In the genomic region with DNA sequence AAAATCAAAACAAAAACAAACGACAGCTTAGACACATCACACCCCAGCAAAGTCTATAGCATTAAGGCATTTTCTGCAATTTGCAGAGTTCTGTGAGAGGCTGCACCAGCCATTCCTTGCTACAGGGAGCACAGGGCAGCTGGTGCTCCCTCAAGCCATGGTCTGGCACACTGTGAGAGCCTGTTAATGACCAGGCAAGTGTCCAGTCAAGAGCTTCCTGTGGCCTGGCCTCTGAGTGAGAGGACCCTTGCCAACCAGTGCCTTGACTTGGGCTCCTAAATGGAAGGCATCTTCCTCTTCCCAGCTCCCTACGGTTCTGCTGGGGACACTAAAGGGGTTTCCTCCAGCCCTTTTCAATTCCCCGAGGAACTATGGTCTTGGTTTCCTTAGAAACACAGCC, we compare ENCODE assay signal across 23 mouse cellular contexts. TPM values are rescaled to one million over a fixed set of nuclear protein-coding genes. Genes with fewer than 3 reads are reported as not detected.
A peak's percentile ranks its signal among the peaks of the same experiment; 100 is the strongest.
DNase-seq lines count a peak whose midpoint lies in the region; ATAC-seq and TF ChIP-seq lines count a peak whose summit lies in the region.
"Had no signal": no experiment of that assay in that cellular context is flagged by ENCODE, and none has a peak within 500 bp of the region (broad histone marks: within the 10 kb centered on the region; RNA-seq: fewer than 3 reads in every experiment).

No protein-coding gene starts in this region.

- no peak for TF ChIP-seq CTCF in layer of hippocampus, adult 2 months (conservative IDR thresholded peaks at IDR 0.05)

- no peak overlapping the region for H3K9ac ChIP-seq in midbrain, embryonic 12.5 days (replicated peaks)
- H3K9ac ChIP-seq: embryonic facial prominence, embryonic 12.5 days; hindbrain, embryonic 15.5 days had no signal

- no peak overlapping the region for H3K4me2 ChIP-seq in midbrain, embryonic 12.5 days (replicated peaks)
- H3K4me2 ChIP-seq: embryonic facial prominence, embryonic 12.5 days; hindbrain, embryonic 15.5 days; liver, embryonic 11.5 days had no signal

- WGBS in midbrain, embryonic 12.5 days: 40% methylated on average over 3 of the region's 3 CpGs

- H3K27me3 ChIP-seq in midbrain, embryonic 12.5 days: no peaks in the 10 kb centered on the region
- H3K27me3 ChIP-seq: embryonic facial prominence, embryonic 12.5 days; hindbrain, embryonic 15.5 days had no signal

- no peaks in the 10 kb centered on the region for H3K36me3 ChIP-seq in midbrain, embryonic 12.5 days
- H3K36me3 ChIP-seq: embryonic facial prominence, embryonic 12.5 days; hindbrain, embryonic 15.5 days had no signal

- ATAC-seq in midbrain, embryonic 12.5 days (ENCODE audit: low FRiP score, low read depth): no peak

- peak in 1 of 2 experiments; percentile 12 for DNase-seq in layer of hippocampus, adult 2 months (ENCODE audit: low spot score in 2 of 2)
- DNase-seq in layer of hippocampus, postnatal 14 days (ENCODE audit: low spot score in 2 of 2): no peak
- DNase-seq in cerebellum, adult 11-12 months: peak; percentile 76
- DNase-seq in cerebellum, adult 9-11 months: peak; percentile 80
- no peak for DNase-seq in frontal cortex, postnatal 14 days (ENCODE audit: low spot score in 2 of 2)
- DNase-seq in yolk sac, embryonic 10.5 days (ENCODE audit: low spot score): no peak
- DNase-seq: gastrocnemius, postnatal 10 days; kidney, adult 2 months; kidney, postnatal 25 days; lung, adult 2 months; lung, postnatal 4 days; right cerebral cortex, postnatal 14 days had no signal

- peaks cover 40% of the 10 kb centered on the region for H3K4me1 ChIP-seq in midbrain, embryonic 12.5 days

- peak overlapping the region; percentile 61 for H3K27ac ChIP-seq in layer of hippocampus, adult 2 months
- H3K27ac ChIP-seq in midbrain, embryonic 12.5 days (replicated peaks): peak overlapping the region; percentile 76

- H3K4me3 ChIP-seq in layer of hippocampus, adult 2 months: no peak overlapping the region
- H3K4me3 ChIP-seq in midbrain, embryonic 12.5 days: no peak overlapping the region
- H3K4me3 ChIP-seq: embryonic facial prominence, embryonic 12.5 days; hindbrain, embryonic 15.5 days had no signal

- H3K9me3 ChIP-seq in midbrain, embryonic 12.5 days: no peaks in the 10 kb centered on the region
- H3K9me3 ChIP-seq: embryonic facial prominence, embryonic 12.5 days; hindbrain, embryonic 15.5 days had no signal

RNA-seq across cellular contexts. Expression of gene Ocstamp, which starts 13.7 kb away (rescaled TPM):
- not detected for total RNA-seq in layer of hippocampus, adult 2 months (2021)
- total RNA-seq in layer of hippocampus, postnatal 14 days (2021): not detected
- 0.05 TPM in 1 of 2 replicates, not detected in the other for polyA plus RNA-seq in midbrain, embryonic 12.5 days (2016; fragmentation: Nextera tagmentation; extraction: Ambion mirVana)
- total RNA-seq: common myeloid progenitor, adult 5-6 weeks; heart, adult 8-10 months; layer of hippocampus, postnatal 25 days; left cerebral cortex, postnatal 36 days had no signal
- polyA plus RNA-seq: hindbrain, embryonic 15.5 days; neural tube, embryonic 11.5 days had no signal

RNA-seq across cellular contexts. Expression of gene Zfp334, which starts 25.8 kb away (rescaled TPM):
- total RNA-seq in layer of hippocampus, adult 2 months (2021): 10 to 100 TPM; 14.0 to 15.3 TPM
- 10 to 100 TPM; 12.6 to 13.4 TPM for total RNA-seq in layer of hippocampus, postnatal 14 days (2021)
- polyA plus RNA-seq in midbrain, embryonic 12.5 days (2016; fragmentation: Nextera tagmentation; extraction: Ambion mirVana): 23.6 and 25.5 TPM in 2 replicates
- total RNA-seq: common myeloid progenitor, adult 5-6 weeks had no signal

RNA-seq across cellular contexts. Expression of gene Zfp663, which starts 45.4 kb away (rescaled TPM):
- total RNA-seq in layer of hippocampus, adult 2 months (2021): under 1 TPM in 1 of 2 experiments, not detected in 1; 0.20 TPM
- 1 to 10 TPM; 1.2 to 1.3 TPM for total RNA-seq in layer of hippocampus, postnatal 14 days (2021)
- polyA plus RNA-seq in midbrain, embryonic 12.5 days (2016; fragmentation: Nextera tagmentation; extraction: Ambion mirVana): 7.6 and 9.2 TPM in 2 replicates
- total RNA-seq: common myeloid progenitor, adult 5-6 weeks; ES-E14; heart, adult 8-10 months; left cerebral cortex, postnatal 36 days had no signal
- polyA plus RNA-seq: heart, postnatal 0 days; kidney, adult 2 months had no signal

RNA-seq across cellular contexts. Expression of gene Slc13a3, which starts 59.1 kb away (rescaled TPM):
- total RNA-seq in layer of hippocampus, adult 2 months (2021): 10 to 100 TPM in 1 of 2 experiments, 1 to 10 TPM in 1; 8.7 to 11.3 TPM
- total RNA-seq in layer of hippocampus, postnatal 14 days (2021): 10 to 100 TPM; 13.0 to 19.6 TPM
- 2.4 and 2.6 TPM in 2 replicates for polyA plus RNA-seq in midbrain, embryonic 12.5 days (2016; fragmentation: Nextera tagmentation; extraction: Ambion mirVana)
- total RNA-seq: common myeloid progenitor, adult 5-6 weeks had no signal

Comparison
In these comparisons a context has a peak if more than half of its experiments do, and no peak if none do; other contexts are left out.
1. DNase-seq: peak in cerebellum, adult 11-12 months (single experiment) and cerebellum, adult 9-11 months (single experiment); none in layer of hippocampus, postnatal 14 days (0 of 2), frontal cortex, postnatal 14 days (0 of 2) and yolk sac, embryonic 10.5 days (single experiment).